Mouse (Mus musculus) left cerebral cortex, postnatal 14 days (tissue): ENCODE data around the gene Rftn1. TPM values are rescaled to one million over a fixed set of nuclear protein-coding genes. Genes with fewer than 3 reads are reported as not detected.

Experiments
- DNase-seq, 2 experiments: peaks; one replicate each; pipeline ENCODE4 v3.0.0; 2021 to 2022; ENCODE audit warnings: low spot score in 2 of 2, mixed read lengths in 1 of 2
- intact Hi-C: fragments of 180-260 bp; cut with DNase I; formaldehyde crosslinking; loops from one replicate; pipeline ENCODE4 v1.15.1; 2025
- long read RNA-seq, 2 experiments: library from polyadenylated mRNA; stranded (forward); transcript quantifications; one replicate each; pipeline ENCODE4 v2.0.0; 2021
- total RNA-seq, 2 experiments: library from RNA; stranded (reverse); gene quantifications; 2 replicates each; pipeline ENCODE4 v1.2.3; 2021

Rftn1 gene
- 10 to 100 TPM in 1 of 2 experiments, 1 to 10 TPM in 1; 7.3 to 11.2 TPM for total RNA-seq
- long read RNA-seq, experiment 1, full-length matches to known transcripts, result 8 of 12 reads
- long read RNA-seq, experiment 1, partial matches to known transcripts, result 3 of 12 reads
- long read RNA-seq, experiment 1, other reads (novel, unspliced or antisense), result 1 of 12 reads
- long read RNA-seq, experiment 2, full-length matches to known transcripts, result 13 of 14 reads
- long read RNA-seq, experiment 2, partial matches to known transcripts, result 1 of 14 reads
- long read RNA-seq, experiment 2, other reads (novel, unspliced or antisense), result 0 of 14 reads

DNA sequence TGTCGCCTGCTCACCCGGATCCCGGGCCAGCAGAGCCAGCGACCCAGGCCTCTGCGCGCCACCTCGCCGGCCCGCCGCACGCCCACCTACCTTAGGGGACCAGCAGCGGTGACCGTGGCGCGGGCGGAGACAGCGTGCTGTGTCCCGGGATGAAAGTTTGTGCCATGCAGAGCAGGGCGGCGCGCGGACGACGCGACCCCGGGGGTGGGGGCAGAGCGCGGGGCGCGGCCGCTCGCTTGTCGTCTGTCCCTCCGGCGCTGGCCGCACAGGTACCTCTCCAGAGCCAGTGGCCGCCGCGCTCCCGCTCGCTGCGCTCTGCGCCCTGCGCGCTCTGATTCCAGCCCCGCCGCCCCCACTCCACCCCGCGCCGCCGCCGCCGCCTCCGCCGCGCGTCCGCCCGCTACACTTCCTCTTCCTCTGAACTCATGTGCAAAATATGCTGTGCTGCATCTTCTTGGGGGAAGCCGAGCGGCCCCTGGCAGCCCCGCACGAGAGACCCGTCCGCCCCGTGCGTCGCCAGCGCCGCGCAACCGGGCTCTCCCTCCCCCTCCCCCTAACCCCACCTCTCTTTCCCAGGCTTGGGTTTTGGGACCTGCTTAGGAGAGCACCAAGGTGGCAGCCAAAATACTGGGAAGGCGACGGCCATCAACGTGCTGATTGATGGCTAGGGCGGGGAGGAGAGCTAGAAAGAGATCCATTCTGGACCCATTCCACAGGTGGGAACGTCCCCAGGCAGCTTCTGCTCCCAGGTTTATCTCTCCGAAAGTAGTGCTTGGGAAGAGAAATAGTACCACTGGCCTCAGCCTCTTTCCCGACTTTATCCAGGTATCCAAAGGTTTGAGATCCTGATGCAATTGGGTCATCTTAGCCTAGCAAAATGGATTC is at the start of gene Rftn1:
Rftn1 (minus strand) TSS at position 544 of the 885 bp plus-strand sequence.
- intact Hi-C loops, result loop anchor here (5.0 kb wide), 2 partner anchors 47 to 223 kb away; no protein-coding TSS in a partner anchor

DNA sequence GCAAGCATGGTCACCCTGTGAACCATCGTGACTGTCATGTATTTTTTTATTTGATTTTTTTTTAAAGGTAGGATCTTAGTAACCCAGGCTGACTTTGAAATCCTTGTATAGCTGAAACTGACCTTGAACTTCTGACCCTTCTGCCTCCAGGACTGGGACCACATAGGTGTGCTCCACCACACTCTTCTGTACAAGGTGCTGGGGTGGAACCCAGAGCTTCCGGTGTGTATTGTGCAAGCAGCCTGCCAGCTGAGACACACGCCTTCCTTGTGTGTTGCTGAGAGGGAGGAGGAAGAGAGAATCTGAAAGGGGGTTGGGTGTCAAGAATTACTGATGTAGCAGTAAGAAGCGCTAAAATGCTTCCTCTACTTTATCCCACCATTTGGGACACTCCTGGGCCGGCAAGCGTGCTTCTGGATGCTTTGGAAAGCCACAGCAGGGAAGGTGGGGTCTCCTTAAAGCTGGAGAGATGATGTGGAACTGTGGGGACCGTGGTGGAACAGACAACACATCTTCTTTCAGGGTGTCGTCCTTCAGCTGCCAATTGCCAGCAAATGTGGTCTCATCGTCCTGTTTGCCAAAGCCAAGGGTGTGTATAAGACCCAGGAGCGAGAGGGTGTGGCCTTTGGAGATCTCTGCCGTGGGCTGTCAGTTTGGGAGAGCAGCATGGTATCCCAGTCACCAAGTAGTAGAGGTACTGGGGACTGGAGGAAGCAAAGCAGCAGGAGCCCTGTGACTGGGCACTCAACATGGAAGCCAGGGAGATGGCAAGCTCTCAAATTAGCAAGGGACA is 47.5 kb upstream of the Rftn1 start:
- intact Hi-C loops, result loop anchor here (1.0 to 5.0 kb wide), 4 partner anchors 46 to 301 kb away; partner anchors contain the start of gene Rftn1
- DNase-seq, result no peak

More for the DNA sequence above, at the start of gene Rftn1:
- DNase-seq, result peak in 1 of 2 experiments; percentile 31

GRCm38 (mm10) chr17:50237436-50237709 is 46.9 kb upstream of the Rftn1 start:
- peak; percentile 86 to 93 for DNase-seq
- intact Hi-C loops, result loop anchor here (1.0 to 5.0 kb wide), 4 partner anchors 45 to 301 kb away; partner anchors contain the start of gene Rftn1

DNA sequence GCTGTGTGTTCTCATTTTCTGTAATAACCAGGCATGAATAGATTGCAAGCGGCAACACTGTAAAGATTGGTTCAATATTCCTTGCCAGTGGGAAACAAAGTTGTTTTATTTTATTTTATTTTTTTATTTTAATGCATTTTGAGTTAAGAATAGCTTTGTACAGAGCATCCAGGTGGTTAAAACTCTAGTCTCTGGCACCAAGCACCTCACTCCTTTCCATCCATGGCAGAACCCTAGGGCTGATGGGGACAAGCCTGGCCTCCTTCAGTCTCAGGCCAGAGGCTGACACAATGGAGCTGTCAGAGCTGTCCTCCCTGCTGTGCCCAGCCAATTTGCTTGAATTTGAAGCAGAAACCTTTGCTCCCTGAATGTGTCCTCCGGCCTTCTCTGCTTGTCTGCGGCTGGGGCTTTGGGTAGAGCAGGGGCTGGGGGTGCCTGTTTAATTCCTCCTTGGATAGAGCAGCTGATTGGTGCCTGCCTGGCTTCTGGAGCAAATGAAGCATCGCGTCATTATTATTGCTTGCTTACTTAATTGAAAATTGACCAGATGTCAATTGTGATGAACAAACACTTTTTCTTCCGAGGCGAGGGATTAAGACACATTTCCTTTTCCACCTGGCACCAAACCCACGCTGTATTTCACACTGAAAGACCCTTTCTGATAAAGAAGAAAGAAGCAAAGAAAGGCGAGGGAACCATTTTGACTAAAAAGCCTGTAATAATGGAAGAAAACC is 46.4 kb upstream of the Rftn1 start:
- DNase-seq, result no peak
- intact Hi-C loops, result loop anchor here (1.0 to 5.0 kb wide), 4 partner anchors 45 to 300 kb away; partner anchors contain the start of gene Rftn1

GRCm38 (mm10) chr17:50235943-50236701 is 45.6 kb upstream of the Rftn1 start:
- intact Hi-C loops, result loop anchor here (2.0 to 5.0 kb wide), 2 partner anchors 44 to 299 kb away; partner anchors contain the start of gene Rftn1
- DNase-seq, result no peak

- intact Hi-C loops, result no loop called here
- DNase-seq, result no peak
Measured at GRCm38 (mm10) chr17:50233956-50234355, 43.5 kb upstream of the Rftn1 start.

DNA sequence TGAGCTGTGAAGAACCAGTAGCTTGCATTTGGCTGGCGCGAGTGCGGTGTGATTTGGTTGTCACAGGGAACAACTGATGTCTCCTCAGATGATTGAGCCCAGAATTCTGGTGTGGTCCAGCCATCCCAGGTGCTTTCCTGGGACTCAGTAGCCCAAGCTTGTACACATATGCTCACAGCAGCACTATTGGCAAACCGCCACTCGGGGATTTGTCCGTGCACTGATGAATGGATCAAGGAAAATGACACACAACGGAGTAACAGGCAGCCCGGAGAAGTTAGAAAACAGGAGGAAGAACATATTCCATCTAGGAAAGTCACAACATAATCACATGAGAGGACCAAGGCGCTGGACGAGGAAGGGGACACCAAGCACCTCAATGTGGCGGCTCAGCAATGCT is 42.3 kb upstream of the Rftn1 start:
- intact Hi-C loops, result no loop called here
- DNase-seq, result no peak

- intact Hi-C loops, result no loop called here
- no peak for DNase-seq
Measured at GRCm38 (mm10) chr17:50231206-50231605, 40.7 kb upstream of the Rftn1 start.

GRCm38 (mm10) chr17:50229534-50229933 is 39.1 kb upstream of the Rftn1 start:
- intact Hi-C loops, result no loop called here
- DNase-seq, result no peak

DNA sequence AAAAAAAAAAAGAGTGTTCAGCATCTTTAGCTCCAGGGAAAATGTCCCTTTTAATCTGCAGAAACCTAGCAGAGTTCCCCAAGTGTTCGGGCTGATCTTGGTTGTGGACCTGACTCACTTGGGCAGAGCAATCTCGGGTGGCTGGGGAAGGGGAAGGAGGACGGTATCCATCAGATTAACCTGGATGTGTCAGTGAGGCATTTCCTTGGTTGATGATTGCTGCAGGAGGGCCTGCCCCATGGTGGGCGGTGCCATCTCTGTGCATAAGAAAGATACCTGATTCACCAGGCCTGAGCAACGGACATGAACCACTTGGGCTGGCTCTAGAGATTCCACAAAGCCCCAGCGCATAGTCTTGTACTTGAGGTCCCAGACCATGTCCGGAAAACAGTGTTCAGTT is 36.9 kb upstream of the Rftn1 start:
- DNase-seq, result no peak
- intact Hi-C loops, result no loop called here

DNA sequence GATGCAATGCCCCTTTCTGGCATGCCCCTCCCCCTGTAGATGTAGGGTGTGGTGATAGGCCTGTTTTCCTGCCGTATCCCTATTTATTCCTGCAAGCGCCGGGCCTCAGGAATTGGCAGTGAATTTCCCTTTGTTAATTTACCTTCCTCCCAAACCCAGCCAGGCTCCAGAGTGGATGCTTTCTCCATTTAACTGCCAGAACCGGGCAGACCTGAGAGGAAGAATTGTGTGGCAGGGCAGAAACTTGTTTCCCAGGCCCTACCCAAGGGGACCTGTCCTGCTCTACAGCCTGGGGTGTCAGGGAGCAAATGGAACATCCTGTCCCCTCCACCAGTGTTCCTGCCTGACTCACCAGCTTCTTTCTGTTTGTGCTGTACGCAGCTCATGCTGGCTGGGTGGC is 34.2 kb upstream of the Rftn1 start:
- intact Hi-C loops, result no loop called here
- no peak for DNase-seq

DNA sequence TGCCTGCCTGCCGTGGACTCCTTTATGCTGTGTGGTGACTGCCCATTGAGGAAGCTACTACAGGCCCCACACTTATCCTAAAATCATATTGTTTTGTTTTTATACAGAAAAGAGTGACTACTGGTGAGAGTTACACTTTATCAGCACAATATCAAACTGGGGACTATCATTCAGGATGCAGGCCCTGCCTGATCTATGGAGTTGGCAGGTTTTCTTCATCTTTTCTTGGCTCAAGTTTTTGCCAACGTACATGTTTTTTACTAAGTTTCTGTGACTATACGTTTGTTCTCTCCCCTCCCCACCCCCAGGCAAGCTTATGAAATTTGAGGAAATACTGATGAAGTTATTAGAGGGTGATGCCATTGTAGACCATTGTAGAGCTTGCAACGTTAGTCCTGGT is 27.5 kb upstream of the Rftn1 start:
- intact Hi-C loops, result no loop called here
- DNase-seq, result no peak

- no peak for DNase-seq
- intact Hi-C loops, result no loop called here
Measured at GRCm38 (mm10) chr17:50215104-50215503, 24.6 kb upstream of the Rftn1 start.

GRCm38 (mm10) chr17:50213117-50213516 is 22.6 kb upstream of the Rftn1 start:
- intact Hi-C loops, result no loop called here
- no peak for DNase-seq

DNA sequence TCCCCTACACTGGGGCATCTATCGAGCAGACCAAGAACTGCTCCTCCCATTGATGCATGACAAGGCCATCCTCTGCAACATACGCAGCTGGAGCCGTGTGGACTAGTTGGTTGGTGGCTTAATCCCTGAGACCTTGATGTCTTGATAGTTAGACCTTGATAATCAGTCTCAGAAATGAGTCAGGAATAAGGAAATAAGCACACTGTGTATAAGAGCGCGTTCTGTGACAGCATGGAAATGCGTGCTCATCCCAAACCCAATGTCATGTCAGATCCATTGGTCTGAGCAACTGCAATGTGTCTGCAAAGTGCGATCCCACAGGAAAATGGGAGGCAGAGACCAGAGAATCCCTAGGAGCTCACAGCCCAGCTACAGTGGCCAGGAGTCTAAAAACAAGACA is 21.3 kb upstream of the Rftn1 start:
- DNase-seq, result no peak
- intact Hi-C loops, result no loop called here

- intact Hi-C loops, result no loop called here
- DNase-seq, result no peak
Measured at GRCm38 (mm10) chr17:50209831-50210230, 19.4 kb upstream of the Rftn1 start.

GRCm38 (mm10) chr17:50208137-50209045 is 17.9 kb upstream of the Rftn1 start:
- no peak for DNase-seq
- intact Hi-C loops, result no loop called here
